Mouse (Mus musculus) megakaryocyte, embryonic 14.5 days (primary cell): ENCODE results near the gene Col18a1.

Experiments
- FLI1 ChIP-seq: IDR thresholded peaks from 2 replicates; pipeline ENCODE4 v1.6.1; 2012; ENCODE audit warnings: low read length, inconsistent platforms, mixed read lengths
- GATA1 ChIP-seq: IDR thresholded peaks from 3 replicates; pipeline ENCODE4 v1.6.1; 2012; ENCODE audit warnings: mixed read lengths, low read length, inconsistent platforms, borderline replicate concordance

DNA sequence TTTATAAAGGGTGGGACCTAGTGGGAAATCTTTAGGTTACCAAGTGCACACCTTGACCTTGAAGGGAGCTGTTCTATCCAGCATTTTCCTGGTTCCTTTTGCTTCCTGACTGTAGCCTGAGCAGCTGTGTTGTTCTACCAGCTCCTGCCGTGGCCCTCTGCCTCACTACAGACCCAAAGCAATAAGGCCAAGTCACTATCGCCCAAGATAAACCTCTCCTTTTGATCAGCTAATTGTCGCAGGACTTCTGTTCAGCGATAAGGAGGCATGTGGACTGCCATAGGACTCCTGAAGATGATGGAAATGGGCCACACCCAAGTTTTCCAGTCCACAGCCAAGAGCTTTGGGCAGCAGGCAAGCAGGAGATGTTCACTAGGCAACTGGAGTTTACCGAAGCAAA, 142.1 kb downstream of the Col18a1 start:
- TF ChIP-seq GATA1 (no peak), FLI1 (no peak)
